Mouse (Mus musculus) adrenal gland, adult 10 weeks (tissue): ENCODE results near the gene Vmn2r110. TPM values are rescaled to one million over a fixed set of nuclear protein-coding genes. Genes with fewer than 3 reads are reported as not detected.

Source experiments
- polyA plus RNA-seq: library from polyadenylated mRNA; stranded (reverse); fragments of 350-450 nt; fragmentation: Illumina TruSeq; extraction: RNeasy Lipid Tissue Mini Kit (QIAGEN cat#74804); gene quantifications from one replicate; pipeline ENCODE4 v1.2.3, GENCODE M21; 2014; ENCODE audit warnings: low read depth, low replicate concordance

Gene Vmn2r110
- not detected for polyA plus RNA-seq

DNA sequence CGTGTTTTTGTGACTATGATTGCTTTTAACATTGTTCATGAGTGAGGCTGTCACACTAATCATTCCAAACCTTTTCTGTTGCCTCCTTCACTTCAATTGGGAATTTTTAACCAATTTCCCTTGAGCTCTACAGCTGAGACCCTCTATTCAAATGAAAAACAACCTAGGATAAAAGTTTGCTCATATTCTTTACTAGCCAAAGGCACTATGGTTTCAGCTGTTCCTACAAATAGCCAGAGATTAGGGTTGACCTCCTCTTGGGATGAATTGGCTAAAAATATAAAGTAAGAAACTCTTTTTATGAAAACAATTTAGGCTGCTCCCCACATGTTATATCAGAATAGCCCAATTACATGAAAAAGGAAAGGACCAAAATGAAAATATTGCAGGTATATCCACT, at the start of gene Vmn2r110:
TSS of gene Vmn2r110 (minus strand) at position 101 of the 400 bp plus-strand sequence.

DNA sequence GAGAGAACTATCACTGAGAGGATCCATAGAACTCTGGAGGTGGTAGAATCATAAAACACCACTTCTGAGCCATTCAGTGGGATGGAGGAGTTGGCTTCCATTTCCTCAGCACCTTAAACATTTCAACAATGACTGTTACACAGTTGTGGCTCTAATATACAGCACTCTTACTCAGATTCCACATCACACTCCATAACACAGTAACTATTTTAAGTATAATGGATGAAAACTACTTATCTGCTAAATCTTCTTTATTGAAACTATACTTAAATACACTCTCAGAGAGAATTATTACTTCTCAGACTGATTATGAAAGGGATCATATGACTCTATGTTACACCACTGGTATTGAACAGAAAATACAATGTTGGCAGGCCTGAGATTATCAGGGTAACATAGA, 28.6 kb upstream of the Vmn2r110 start, which contains the start of gene Fpr-rs3:
TSS of gene Fpr-rs3 (minus strand) at position 101 of the 400 bp plus-strand sequence.

DNA sequence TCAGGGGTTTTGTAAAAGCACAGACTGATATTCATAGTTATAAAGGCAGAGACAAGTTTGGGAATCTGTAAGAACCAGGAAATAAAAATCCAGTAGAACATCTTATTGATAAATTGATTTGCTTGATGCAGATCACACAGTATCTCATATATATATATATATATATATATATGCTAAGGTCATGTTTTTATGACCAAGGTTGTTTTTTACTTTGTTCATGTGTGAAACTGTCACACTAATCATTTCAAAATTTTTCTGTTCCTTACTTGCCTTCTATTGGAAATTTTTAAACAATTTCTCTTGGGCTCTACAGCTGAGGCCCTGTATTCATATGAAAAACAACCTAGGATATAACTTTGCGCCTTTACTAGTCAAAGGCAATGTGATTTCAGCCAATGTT, 31.6 kb downstream of the Vmn2r110 start, which contains the start of gene Vmn2r109:
TSS of gene Vmn2r109 (minus strand) at position 101 of the 400 bp plus-strand sequence.

Other genes with a start within 250 kb of the Vmn2r110 start
- not detected for gene Vmn1r224, start 182.3 kb downstream of the Vmn2r110 start, polyA plus RNA-seq
- gene Vmn2r108, start 115.1 kb downstream of the Vmn2r110 start, polyA plus RNA-seq: not detected
- not detected for gene Vmn1r225, start 98.3 kb downstream of the Vmn2r110 start, polyA plus RNA-seq
- not detected for gene Vmn2r109, start 31.7 kb downstream of the Vmn2r110 start, polyA plus RNA-seq
- gene Fpr-rs3, start 28.5 kb upstream of the Vmn2r110 start, polyA plus RNA-seq: not detected
- gene Vmn1r226, start 86.4 kb upstream of the Vmn2r110 start, polyA plus RNA-seq: not detected
- not detected for gene Vmn1r227, start 133.4 kb upstream of the Vmn2r110 start, polyA plus RNA-seq
- not detected for gene Vmn1r228, start 189.7 kb upstream of the Vmn2r110 start, polyA plus RNA-seq
- not detected for gene Vmn1r229, start 215.1 kb upstream of the Vmn2r110 start, polyA plus RNA-seq
- not detected for gene Vmn1r230, start 244.0 kb upstream of the Vmn2r110 start, polyA plus RNA-seq